In the genomic region with DNA sequence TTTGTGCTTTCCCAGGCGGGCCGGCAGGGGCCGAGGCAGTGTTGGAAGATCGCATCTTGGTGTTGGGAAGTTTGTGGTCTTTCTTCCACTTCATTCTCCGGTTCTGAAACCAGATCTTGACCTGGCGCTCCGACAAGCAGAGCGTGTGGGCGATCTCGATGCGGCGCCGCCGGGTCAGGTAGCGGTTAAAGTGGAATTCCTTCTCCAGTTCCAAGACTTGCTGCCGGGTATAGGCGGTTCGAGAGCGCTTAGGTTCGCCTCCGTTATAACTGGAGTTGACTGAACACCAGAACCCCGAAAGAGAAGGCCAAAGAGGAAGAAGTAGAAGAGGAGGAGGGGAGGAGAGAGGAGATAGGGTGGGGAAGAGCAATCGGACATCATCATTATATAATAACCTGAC, we compare ENCODE assay signal across 9 mouse cellular contexts. TPM values are rescaled to one million over a fixed set of nuclear protein-coding genes. Genes with fewer than 3 reads are reported as not detected.
DNase-seq lines count a peak whose midpoint lies in the region; ATAC-seq lines count a peak whose summit lies in the region.
"Had no signal": no experiment of that assay in that cellular context is flagged by ENCODE, and none has a peak within 500 bp of the region (broad histone marks: within the 10 kb centered on the region; RNA-seq: fewer than 3 reads in every experiment).

No protein-coding gene starts in this region.

- peaks cover 5% of the 10 kb centered on the region; the same call in 1 of the 2 replicates for H3K4me1 ChIP-seq in heart, embryonic 16.5 days (ENCODE audit: control insufficient read depth, insufficient read depth, low read length)
- H3K4me1 ChIP-seq in heart, embryonic 12.5 days (replicated peaks): peaks cover 16% of the 10 kb centered on the region
- H3K4me1 ChIP-seq in neural tube, embryonic 11.5 days (ENCODE audit: control insufficient read depth, insufficient read depth, low read length): peaks cover 62% of the 10 kb centered on the region
- peaks cover 15% of the 10 kb centered on the region for H3K4me1 ChIP-seq in midbrain, embryonic 10.5 days
- H3K4me1 ChIP-seq in midbrain, embryonic 13.5 days (replicated peaks): peaks cover 10% of the 10 kb centered on the region

- 6% methylated on average over 23 of the region's 23 CpGs for WGBS in heart, embryonic 16.5 days
- WGBS in heart, embryonic 12.5 days: under 1% methylated on average over 23 of the region's 23 CpGs
- under 1% methylated on average over 23 of the region's 23 CpGs for WGBS in neural tube, embryonic 11.5 days
- WGBS in midbrain, embryonic 10.5 days: under 1% methylated on average over 23 of the region's 23 CpGs
- WGBS in midbrain, embryonic 13.5 days: under 1% methylated on average over 23 of the region's 23 CpGs

- ATAC-seq in heart, embryonic 16.5 days (replicated peaks; ENCODE audit: extremely low read depth, insufficient read depth, low FRiP score): no peak
- no peak for ATAC-seq in heart, embryonic 12.5 days (ENCODE audit: insufficient number of reproducible peaks, low FRiP score)
- no peak for ATAC-seq in neural tube, embryonic 11.5 days (ENCODE audit: insufficient read depth, low FRiP score, low TSS enrichment)
- ATAC-seq in CD4-positive, CD25-positive, alpha-beta regulatory T cell, adult 4 months: no peak
- ATAC-seq in midbrain, embryonic 13.5 days: no peak

- H3K36me3 ChIP-seq in heart, embryonic 16.5 days (ENCODE audit: control insufficient read depth, insufficient read depth): no peaks in the 10 kb centered on the region
- no peaks in the 10 kb centered on the region for H3K36me3 ChIP-seq in heart, embryonic 12.5 days
- H3K36me3 ChIP-seq in neural tube, embryonic 11.5 days (ENCODE audit: control insufficient read depth, insufficient read depth, low read length): peaks cover 2% of the 10 kb centered on the region; the same call in 1 of the 2 replicates
- no peaks in the 10 kb centered on the region for H3K36me3 ChIP-seq in midbrain, embryonic 10.5 days
- no peaks in the 10 kb centered on the region for H3K36me3 ChIP-seq in midbrain, embryonic 13.5 days
- H3K36me3 ChIP-seq: embryonic facial prominence, embryonic 15.5 days had no signal

- peaks cover 95% of the 10 kb centered on the region for H3K27me3 ChIP-seq in heart, embryonic 16.5 days (ENCODE audit: control insufficient read depth, insufficient read depth, low read length)
- H3K27me3 ChIP-seq in heart, embryonic 12.5 days (replicated peaks): peaks cover 97% of the 10 kb centered on the region
- H3K27me3 ChIP-seq in neural tube, embryonic 11.5 days (ENCODE audit: control insufficient read depth, insufficient read depth, low read length): no peaks in the 10 kb centered on the region
- peaks cover 100% of the 10 kb centered on the region for H3K27me3 ChIP-seq in midbrain, embryonic 10.5 days (ENCODE audit: low read depth, poor library complexity, severe bottlenecking)
- peaks cover 100% of the 10 kb centered on the region for H3K27me3 ChIP-seq in midbrain, embryonic 13.5 days

- no peak overlapping the region for H3K27ac ChIP-seq in heart, embryonic 16.5 days (ENCODE audit: low read length)
- no peak overlapping the region for H3K27ac ChIP-seq in heart, embryonic 12.5 days (ENCODE audit: poor library complexity, severe bottlenecking)
- H3K27ac ChIP-seq in neural tube, embryonic 11.5 days (ENCODE audit: low read depth, low read length): peak overlapping the region; percentile 100
- H3K27ac ChIP-seq in midbrain, embryonic 10.5 days (replicated peaks): no peak overlapping the region
- H3K27ac ChIP-seq in midbrain, embryonic 13.5 days: no peak overlapping the region
- H3K27ac ChIP-seq: embryonic facial prominence, embryonic 15.5 days had no signal

- no peak overlapping the region for H3K9ac ChIP-seq in heart, embryonic 16.5 days (ENCODE audit: low read length)
- H3K9ac ChIP-seq in heart, embryonic 12.5 days: no peak overlapping the region
- peak overlapping the region; percentile 97 for H3K9ac ChIP-seq in neural tube, embryonic 11.5 days (ENCODE audit: low read length)
- no peak overlapping the region for H3K9ac ChIP-seq in midbrain, embryonic 13.5 days (replicated peaks)
- H3K9ac ChIP-seq: embryonic facial prominence, embryonic 15.5 days had no signal

- peak overlapping the region; percentile 25 for H3K4me3 ChIP-seq in heart, embryonic 16.5 days (ENCODE audit: low read length)
- H3K4me3 ChIP-seq in heart, embryonic 12.5 days: no peak overlapping the region
- H3K4me3 ChIP-seq in neural tube, embryonic 11.5 days (ENCODE audit: low read depth, low read length): peak overlapping the region; percentile 85
- H3K4me3 ChIP-seq in midbrain, embryonic 10.5 days: no peak overlapping the region
- no peak overlapping the region for H3K4me3 ChIP-seq in midbrain, embryonic 13.5 days (replicated peaks)

- H3K9me3 ChIP-seq in heart, embryonic 16.5 days (replicated peaks; ENCODE audit: control insufficient read depth, low read length): no peaks in the 10 kb centered on the region
- no peaks in the 10 kb centered on the region for H3K9me3 ChIP-seq in heart, embryonic 12.5 days (replicated peaks)
- no peaks in the 10 kb centered on the region for H3K9me3 ChIP-seq in neural tube, embryonic 11.5 days (ENCODE audit: control insufficient read depth, low read length)
- no peaks in the 10 kb centered on the region for H3K9me3 ChIP-seq in midbrain, embryonic 10.5 days (replicated peaks)
- H3K9me3 ChIP-seq in midbrain, embryonic 13.5 days: no peaks in the 10 kb centered on the region
- H3K9me3 ChIP-seq: embryonic facial prominence, embryonic 15.5 days had no signal

- H3K4me2 ChIP-seq in heart, embryonic 16.5 days (ENCODE audit: low read depth, low read length): peak overlapping the region; percentile 40; the same call in 1 of the 2 replicates
- H3K4me2 ChIP-seq in heart, embryonic 12.5 days: no peak overlapping the region
- H3K4me2 ChIP-seq in neural tube, embryonic 11.5 days (ENCODE audit: low read depth): peak overlapping the region; percentile 92
- no peak overlapping the region for H3K4me2 ChIP-seq in midbrain, embryonic 13.5 days (replicated peaks)

- DNase-seq in fibroblast of lung, adult 2 months (ENCODE audit: low read depth): peak; percentile 27
- DNase-seq in kidney, postnatal 14 days: peak; percentile 43
- DNase-seq in neural tube, embryonic 11.5 days (ENCODE audit: low spot score): peak; percentile 61
- DNase-seq in midbrain, embryonic 10.5 days (ENCODE audit: low spot score): no peak

RNA-seq across cellular contexts. Expression of gene Hoxa4, which starts 1.1 kb away (rescaled TPM):
- polyA plus RNA-seq in heart, embryonic 16.5 days (2015; fragmentation: Nextera tagmentation; extraction: Ambion mirVana): 0.54 TPM in 1 of 2 replicates, not detected in the other
- 0.38 and 0.39 TPM in 2 replicates for polyA plus RNA-seq in heart, embryonic 12.5 days (2016; fragmentation: Nextera tagmentation; extraction: Ambion mirVana)
- polyA plus RNA-seq in neural tube, embryonic 11.5 days (2014; fragmentation: Nextera tagmentation; extraction: Ambion mirVana): 10.2 and 11.7 TPM in 2 replicates
- polyA plus RNA-seq in midbrain, embryonic 10.5 days (2016; fragmentation: Nextera tagmentation; extraction: Ambion mirVana): not detected in 2 replicates
- polyA plus RNA-seq in CD4-positive, CD25-positive, alpha-beta regulatory T cell, adult 4 months (2017; shearing (Covaris generic)): not detected
- polyA plus RNA-seq in midbrain, embryonic 13.5 days (2015; fragmentation: Nextera tagmentation; extraction: Ambion mirVana): not detected in 2 replicates

RNA-seq across cellular contexts. Expression of gene 5730596B20Rik, which starts 13.1 kb away (rescaled TPM):
- polyA plus RNA-seq in heart, embryonic 16.5 days (2015; fragmentation: Nextera tagmentation; extraction: Ambion mirVana): 0.13 and 0.32 TPM in 2 replicates
- 0.15 and 0.36 TPM in 2 replicates for polyA plus RNA-seq in heart, embryonic 12.5 days (2016; fragmentation: Nextera tagmentation; extraction: Ambion mirVana)
- polyA plus RNA-seq in neural tube, embryonic 11.5 days (2014; fragmentation: Nextera tagmentation; extraction: Ambion mirVana): 4.1 and 4.5 TPM in 2 replicates
- polyA plus RNA-seq in midbrain, embryonic 10.5 days (2016; fragmentation: Nextera tagmentation; extraction: Ambion mirVana): not detected in 2 replicates
- polyA plus RNA-seq in CD4-positive, CD25-positive, alpha-beta regulatory T cell, adult 4 months (2017; shearing (Covaris generic)): not detected
- polyA plus RNA-seq in midbrain, embryonic 13.5 days (2015; fragmentation: Nextera tagmentation; extraction: Ambion mirVana): not detected in 2 replicates
- polyA plus RNA-seq: embryonic facial prominence, embryonic 15.5 days had no signal

RNA-seq across cellular contexts. Expression of gene Hoxa5, which starts 14.0 kb away (rescaled TPM):
- polyA plus RNA-seq in heart, embryonic 16.5 days (2015; fragmentation: Nextera tagmentation; extraction: Ambion mirVana): 1.3 and 3.3 TPM in 2 replicates
- 0.96 and 1.7 TPM in 2 replicates for polyA plus RNA-seq in heart, embryonic 12.5 days (2016; fragmentation: Nextera tagmentation; extraction: Ambion mirVana)
- 53.4 and 56.5 TPM in 2 replicates for polyA plus RNA-seq in neural tube, embryonic 11.5 days (2014; fragmentation: Nextera tagmentation; extraction: Ambion mirVana)
- polyA plus RNA-seq in midbrain, embryonic 10.5 days (2016; fragmentation: Nextera tagmentation; extraction: Ambion mirVana): not detected in 2 replicates
- not detected for polyA plus RNA-seq in CD4-positive, CD25-positive, alpha-beta regulatory T cell, adult 4 months (2017; shearing (Covaris generic))
- 0.08 and 0.17 TPM in 2 replicates for polyA plus RNA-seq in midbrain, embryonic 13.5 days (2015; fragmentation: Nextera tagmentation; extraction: Ambion mirVana)

RNA-seq across cellular contexts. Expression of gene Hoxa6, which starts 18.1 kb away (rescaled TPM):
- not detected in 2 replicates for polyA plus RNA-seq in heart, embryonic 16.5 days (2015; fragmentation: Nextera tagmentation; extraction: Ambion mirVana)
- polyA plus RNA-seq in heart, embryonic 12.5 days (2016; fragmentation: Nextera tagmentation; extraction: Ambion mirVana): not detected in 2 replicates
- polyA plus RNA-seq in neural tube, embryonic 11.5 days (2014; fragmentation: Nextera tagmentation; extraction: Ambion mirVana): 16.0 and 18.8 TPM in 2 replicates
- polyA plus RNA-seq in midbrain, embryonic 10.5 days (2016; fragmentation: Nextera tagmentation; extraction: Ambion mirVana): not detected in 2 replicates
- not detected for polyA plus RNA-seq in CD4-positive, CD25-positive, alpha-beta regulatory T cell, adult 4 months (2017; shearing (Covaris generic))
- polyA plus RNA-seq in midbrain, embryonic 13.5 days (2015; fragmentation: Nextera tagmentation; extraction: Ambion mirVana): not detected in 2 replicates
- polyA plus RNA-seq: embryonic facial prominence, embryonic 15.5 days had no signal

RNA-seq across cellular contexts. Expression of gene Hoxa3, which starts 22.7 kb away (rescaled TPM):
- polyA plus RNA-seq in heart, embryonic 16.5 days (2015; fragmentation: Nextera tagmentation; extraction: Ambion mirVana): 0.89 and 1.3 TPM in 2 replicates
- 0.72 and 0.80 TPM in 2 replicates for polyA plus RNA-seq in heart, embryonic 12.5 days (2016; fragmentation: Nextera tagmentation; extraction: Ambion mirVana)
- 20.2 TPM in 2 replicates for polyA plus RNA-seq in neural tube, embryonic 11.5 days (2014; fragmentation: Nextera tagmentation; extraction: Ambion mirVana)
- not detected in 2 replicates for polyA plus RNA-seq in midbrain, embryonic 10.5 days (2016; fragmentation: Nextera tagmentation; extraction: Ambion mirVana)
- under 1 TPM in 1 of 2 experiments, not detected in 1; 0.15 TPM for polyA plus RNA-seq in CD4-positive, CD25-positive, alpha-beta regulatory T cell, adult 4 months (2017; shearing (Covaris generic))
- not detected in 2 replicates for polyA plus RNA-seq in midbrain, embryonic 13.5 days (2015; fragmentation: Nextera tagmentation; extraction: Ambion mirVana)

Comparison
In these comparisons a context has a peak if more than half of its experiments do, and no peak if none do; other contexts are left out.
1. H3K4me2 ChIP-seq: peak in heart, embryonic 16.5 days (single experiment) and neural tube, embryonic 11.5 days (single experiment); none in heart, embryonic 12.5 days (single experiment) and midbrain, embryonic 13.5 days (single experiment).
2. H3K4me3 ChIP-seq: peak in heart, embryonic 16.5 days (single experiment) and neural tube, embryonic 11.5 days (single experiment); none in heart, embryonic 12.5 days (single experiment), midbrain, embryonic 10.5 days (single experiment) and midbrain, embryonic 13.5 days (single experiment).
3. RNA of gene Hoxa5, which starts 14.0 kb away (polyA plus RNA-seq): 53.4 to 56.5 TPM in neural tube, embryonic 11.5 days; 1.3 to 3.3 TPM in heart, embryonic 16.5 days, 0.96 to 1.7 TPM in heart, embryonic 12.5 days, 0.08 to 0.17 TPM in midbrain, embryonic 13.5 days, not detected in CD4-positive, CD25-positive, alpha-beta regulatory T cell, adult 4 months and not detected in midbrain, embryonic 10.5 days; every median in the first group is over 10 times any median in the second.